Mouse (Mus musculus) heart, adult 9 months (tissue): Measurements from ENCODE around the gene Slc31a1.

Experiments used
- DNase-seq, 2 experiments: peaks; one replicate each; pipeline ENCODE4 v3.0.0; 2022; ENCODE audit warnings: low spot score in 2 of 2

Gene Slc31a1

DNA sequence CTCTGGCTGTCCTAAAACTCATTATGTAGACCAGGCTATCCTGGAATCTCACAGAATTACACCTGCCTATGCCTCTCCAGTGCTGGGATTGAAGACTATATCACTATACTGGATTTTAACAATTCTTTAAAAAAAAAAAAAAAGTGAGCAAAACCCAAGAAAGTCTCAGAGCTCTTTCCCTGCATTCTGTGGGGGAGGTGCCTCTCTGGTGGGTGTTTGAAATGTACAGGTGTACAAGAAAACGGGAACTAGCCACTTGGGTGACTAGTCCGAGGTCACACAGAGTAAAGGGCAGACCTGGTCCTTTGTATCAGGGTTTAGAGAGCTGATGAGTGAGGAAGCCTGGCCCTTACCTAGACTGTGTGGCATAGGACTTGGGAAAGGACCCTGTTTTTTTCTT is 1.9 kb downstream of the Slc31a1 start:
- no peak for DNase-seq

DNA sequence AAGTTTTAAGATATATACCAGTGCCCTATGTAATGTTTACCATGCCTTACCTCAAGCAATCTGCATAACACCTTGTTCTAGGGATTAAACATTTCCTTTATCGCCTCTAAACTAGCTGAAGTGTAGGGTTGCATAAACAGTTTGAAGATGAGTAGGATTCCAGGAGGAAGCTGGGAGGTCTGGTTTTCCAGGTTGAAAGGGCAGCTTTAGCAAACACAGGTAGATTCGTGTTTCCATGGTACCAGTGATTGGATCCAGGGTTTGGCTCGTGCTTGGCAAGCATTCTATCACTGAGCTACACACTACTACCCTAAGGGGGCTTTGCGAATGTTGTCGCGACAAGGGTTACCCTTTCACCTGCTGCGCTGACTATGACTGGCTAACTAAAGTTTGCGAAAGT is 3.8 kb downstream of the Slc31a1 start:
- DNase-seq = no peak

DNA sequence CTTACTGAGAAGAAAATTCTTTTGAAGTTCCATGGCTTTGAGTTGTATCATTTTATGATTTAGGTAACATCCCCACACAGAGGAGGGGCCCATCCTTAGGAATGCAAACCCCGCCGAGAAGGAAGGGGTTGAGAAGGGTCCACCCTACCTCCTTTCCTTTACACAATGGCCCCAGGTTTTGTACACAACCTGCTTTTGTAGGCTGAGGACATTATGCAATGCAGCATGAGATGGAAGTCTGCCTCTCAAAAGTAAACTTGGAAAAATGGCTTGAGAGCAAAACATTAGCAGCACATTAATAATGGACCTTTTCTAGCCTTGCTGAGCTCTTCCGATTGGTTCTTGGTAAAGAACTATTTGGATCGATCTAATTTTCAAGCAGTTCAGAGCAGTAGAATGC is 5.8 kb downstream of the Slc31a1 start:
- no peak for DNase-seq

DNA sequence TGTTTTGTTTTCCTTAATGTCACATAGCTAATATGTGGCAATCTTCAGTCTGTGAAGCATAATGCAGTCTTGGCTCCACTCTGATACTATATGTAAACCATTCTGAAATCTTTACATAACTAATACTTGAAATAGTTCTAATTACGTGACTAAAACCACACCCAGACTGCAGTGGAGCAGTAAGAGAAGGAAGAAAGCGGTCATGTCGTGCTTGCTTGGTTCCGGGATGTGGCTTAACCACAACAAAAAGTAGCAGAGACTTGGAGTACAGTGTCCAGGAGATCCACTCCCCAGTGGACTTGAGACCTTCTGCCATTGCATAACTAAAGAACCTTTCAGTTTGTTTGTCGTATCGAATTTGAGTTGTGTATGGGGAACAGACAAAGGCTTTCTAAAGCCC is 7.1 kb downstream of the Slc31a1 start:
- no peak for DNase-seq

DNA sequence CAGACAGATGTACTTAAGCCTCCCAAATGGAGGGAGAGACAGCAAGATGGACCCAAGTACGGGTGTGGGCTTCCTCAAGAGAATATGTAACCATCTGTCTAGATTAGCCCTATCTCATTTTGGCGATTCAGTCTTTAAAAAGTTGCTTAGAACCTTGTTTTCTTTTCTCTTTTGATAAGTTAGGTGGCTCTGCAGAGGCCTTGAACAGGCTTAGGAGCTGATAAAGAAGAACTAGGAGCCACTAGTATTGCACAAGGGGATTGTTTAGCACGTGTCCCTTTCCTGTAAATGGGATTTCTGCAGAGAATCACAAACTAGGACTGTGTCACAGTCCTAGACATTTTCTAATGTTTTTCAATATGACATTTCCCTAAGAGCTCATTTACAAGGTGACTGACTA is 8.6 kb downstream of the Slc31a1 start:
- DNase-seq = no peak

DNA sequence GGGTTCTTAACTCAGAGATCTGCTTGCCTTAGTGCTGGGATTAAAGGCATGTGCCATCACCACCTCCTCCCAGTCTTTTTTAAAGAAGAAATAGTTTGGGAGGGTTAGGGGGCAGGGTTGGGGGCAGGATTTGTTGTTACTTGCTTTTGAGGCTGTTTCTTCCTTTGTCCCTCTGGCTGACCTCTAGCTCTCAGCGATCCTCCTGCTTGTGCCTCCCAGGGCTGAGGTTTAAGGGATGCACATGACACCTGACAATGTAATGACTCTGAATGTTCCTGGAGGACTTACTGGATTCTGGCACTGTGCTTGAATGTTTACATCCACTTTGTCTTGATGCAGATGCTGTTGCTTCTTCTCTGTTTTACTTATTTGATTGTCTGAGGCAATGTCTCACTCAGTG is 11.9 kb downstream of the Slc31a1 start:
- no peak for DNase-seq

DNA sequence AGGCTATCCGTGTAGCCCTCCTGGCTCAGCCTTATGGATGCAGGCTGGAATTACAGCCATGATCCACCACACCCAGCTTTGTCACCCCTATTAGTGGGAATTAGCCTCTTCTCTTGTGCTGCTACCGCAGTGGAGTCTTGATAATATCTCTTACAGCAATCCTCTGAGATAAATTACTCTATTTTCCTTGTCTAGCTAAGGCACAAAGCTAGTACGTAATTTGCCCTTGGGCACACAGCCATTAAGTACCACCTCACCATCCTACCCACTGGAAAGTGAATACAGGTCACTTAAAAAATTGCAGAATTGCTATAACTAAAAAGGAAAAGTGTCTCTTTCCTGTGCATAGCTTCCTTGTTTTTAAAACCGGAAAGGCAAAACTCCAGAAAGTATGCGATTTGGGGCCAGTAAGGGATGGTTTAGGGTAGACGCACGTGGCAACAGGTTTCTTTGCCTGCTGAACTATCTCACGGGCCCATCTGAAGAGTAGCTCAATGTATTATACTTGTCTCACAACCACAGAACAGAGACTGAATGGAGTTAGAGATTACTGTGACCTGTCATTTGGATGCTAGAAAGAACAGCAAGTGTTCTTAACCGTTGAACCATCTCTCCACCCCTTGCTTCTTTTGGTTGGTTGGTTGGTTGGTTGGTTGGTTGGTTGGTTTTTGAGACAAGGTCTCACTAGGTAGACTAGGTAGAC is 12.4 kb downstream of the Slc31a1 start:
- no peak for DNase-seq

DNA sequence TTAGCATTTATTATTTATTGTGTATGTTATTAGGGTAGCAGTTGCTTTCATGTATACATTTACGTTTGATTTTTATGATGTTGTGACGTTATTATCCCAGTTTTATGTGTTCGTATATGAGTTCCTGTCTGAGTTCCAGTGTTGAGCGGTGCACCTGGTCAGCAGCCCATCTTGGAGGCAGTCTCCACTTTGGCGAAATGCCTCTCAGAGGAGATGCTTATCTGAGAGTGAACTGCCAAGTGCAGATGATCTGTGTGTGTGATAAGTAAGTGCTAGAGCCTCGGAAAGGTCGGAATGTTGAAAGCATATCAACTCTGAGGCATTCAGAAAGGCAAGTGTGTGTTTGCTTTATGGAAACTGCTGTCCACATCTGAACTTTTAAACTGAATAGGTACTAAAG is 13.1 kb downstream of the Slc31a1 start:
- DNase-seq = no peak

DNA sequence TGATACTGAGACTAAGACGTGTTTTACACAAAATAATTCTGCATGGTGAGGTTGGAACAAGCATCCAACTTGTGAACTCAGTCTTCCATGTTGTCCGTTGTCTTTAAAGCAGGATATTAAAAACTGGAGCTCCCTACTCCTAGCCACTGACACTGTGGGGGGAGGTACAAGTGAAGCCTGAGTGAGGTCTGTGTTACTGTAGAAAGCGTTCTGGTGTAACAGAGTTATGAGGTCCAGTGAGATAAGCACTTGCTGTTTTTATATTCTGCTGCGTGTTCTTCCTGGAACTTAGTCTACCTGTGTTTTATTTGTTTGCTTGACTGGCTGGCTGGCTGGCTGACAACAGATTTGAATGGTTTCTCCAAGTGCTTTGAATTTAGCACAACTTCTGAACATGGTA is 13.8 kb downstream of the Slc31a1 start:
- DNase-seq = no peak

DNA sequence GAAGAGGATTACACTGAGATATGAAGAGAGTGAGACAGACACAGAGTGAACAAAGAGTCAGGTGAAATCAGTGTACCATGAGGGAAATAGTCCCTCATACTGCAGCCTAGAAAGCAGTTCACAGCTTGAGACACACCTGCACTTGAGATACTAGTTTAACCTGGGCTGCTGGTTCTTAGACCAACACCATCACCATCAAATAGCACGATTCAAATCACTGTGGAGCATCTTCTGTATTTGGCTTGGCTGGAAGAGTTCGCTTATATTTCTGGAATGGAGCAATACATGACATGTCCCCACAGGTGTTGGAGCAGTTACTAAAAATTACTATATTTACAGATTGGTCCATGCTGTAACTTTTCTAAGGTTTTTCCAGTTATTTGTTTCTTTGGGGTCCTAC is 15.6 kb downstream of the Slc31a1 start:
- DNase-seq = no peak

DNA sequence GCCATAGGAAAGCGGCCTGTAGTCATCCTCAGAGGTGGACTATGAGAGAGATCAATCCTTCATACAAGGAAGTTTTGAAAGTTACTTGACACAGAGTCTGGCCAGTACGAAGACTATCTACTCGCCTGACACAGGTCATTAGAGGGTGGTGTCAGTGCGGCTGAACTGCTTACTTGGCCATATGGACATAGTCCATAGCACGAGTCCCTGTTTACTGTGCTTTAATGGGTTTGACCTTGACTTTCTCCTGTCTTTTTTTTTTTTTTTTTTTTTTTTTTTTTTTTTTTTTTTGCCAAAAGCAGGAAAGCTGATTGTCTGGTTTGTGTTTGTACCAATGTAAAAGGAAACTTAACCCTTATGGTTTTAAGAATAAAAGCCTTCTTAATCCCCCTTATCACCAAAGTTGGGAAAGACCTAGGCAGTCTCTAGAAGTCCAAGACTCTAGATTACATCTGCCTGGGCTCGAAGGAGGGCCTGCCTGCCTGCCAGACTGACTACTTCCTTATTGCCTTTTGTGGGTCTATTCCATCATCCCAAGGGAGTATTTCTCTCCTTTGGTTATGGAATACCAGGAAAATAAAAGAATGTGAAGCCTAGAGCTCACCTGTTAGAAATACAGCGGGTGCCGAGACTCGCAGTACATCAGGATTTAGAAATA is 19.3 kb downstream of the Slc31a1 start:
- no peak for DNase-seq

DNA sequence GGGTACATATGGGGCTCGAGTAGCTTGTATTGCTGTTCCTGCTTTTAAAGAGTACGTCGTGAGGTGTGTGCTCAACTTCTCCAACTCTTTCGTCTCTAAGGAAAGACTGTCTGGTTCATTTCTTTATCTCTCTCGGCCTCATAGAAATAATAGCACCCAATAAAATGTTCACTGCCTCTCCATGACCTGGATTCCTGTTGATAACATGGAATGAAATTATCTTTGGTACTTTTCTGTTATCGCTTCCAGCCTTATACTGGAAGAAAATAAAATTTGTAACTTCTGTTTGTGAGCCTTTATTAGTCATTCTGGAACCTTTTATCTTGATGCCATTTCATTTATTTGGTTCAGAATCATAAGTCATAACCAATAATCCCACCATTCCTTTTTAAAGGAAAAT is 22.7 kb downstream of the Slc31a1 start:
- DNase-seq = no peak

DNA sequence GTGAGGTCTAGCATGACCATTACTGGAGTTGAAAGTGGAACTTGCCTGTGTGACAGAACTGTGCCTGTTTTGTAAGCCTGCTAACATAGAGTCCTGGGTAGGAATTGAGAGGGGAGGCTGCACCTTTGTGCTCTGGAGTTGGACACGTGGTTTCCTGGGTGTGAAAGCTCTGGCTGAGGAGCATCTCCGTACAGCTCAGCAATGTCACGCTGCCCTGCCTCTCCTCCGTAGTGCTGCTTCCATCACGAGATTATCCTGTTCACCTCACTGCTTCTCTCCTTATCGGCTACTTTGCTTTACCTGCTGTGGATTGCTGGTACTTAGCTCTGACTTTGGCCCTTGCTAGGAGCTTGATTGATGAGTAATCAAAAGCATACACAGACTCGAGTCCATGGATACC is 23.2 kb downstream of the Slc31a1 start:
- DNase-seq = no peak

DNA sequence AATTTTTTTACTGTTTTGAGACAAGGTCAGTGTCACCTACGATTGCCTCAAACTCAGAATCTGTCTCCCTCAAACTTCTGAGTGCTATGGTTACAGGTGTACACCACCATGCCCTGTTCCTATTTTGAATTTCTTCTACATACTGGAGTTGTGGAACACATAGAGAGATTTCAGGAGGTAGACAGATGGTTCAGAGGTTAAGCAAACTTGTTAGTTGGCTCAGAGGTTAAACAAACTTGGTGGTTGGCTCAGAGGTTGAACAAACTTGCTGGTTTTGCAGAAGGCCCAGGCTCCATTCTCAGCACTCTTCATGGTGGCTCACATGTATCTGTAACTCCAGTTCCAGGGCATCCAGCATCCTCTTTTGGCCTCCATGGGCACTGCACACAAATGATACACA is 23.6 kb downstream of the Slc31a1 start:
- DNase-seq = no peak

DNA sequence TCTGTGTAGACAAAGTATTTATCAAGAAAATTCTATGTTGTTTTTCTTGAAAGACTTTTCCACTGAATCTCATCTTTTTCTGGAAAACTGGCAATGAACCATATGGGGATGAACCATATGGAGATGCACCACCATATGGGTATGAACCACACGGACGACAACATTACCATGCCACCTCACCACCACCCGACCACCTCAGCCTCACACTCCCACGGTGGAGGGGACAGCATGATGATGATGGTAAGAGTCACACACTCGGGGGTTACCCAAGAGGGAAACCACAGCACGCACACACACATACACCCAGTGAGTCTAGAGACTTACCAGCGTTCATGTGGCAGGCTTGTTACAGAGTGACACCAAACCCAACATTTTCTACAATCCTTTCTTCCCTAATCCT is 24.9 kb downstream of the Slc31a1 start:
- DNase-seq = no peak

DNA sequence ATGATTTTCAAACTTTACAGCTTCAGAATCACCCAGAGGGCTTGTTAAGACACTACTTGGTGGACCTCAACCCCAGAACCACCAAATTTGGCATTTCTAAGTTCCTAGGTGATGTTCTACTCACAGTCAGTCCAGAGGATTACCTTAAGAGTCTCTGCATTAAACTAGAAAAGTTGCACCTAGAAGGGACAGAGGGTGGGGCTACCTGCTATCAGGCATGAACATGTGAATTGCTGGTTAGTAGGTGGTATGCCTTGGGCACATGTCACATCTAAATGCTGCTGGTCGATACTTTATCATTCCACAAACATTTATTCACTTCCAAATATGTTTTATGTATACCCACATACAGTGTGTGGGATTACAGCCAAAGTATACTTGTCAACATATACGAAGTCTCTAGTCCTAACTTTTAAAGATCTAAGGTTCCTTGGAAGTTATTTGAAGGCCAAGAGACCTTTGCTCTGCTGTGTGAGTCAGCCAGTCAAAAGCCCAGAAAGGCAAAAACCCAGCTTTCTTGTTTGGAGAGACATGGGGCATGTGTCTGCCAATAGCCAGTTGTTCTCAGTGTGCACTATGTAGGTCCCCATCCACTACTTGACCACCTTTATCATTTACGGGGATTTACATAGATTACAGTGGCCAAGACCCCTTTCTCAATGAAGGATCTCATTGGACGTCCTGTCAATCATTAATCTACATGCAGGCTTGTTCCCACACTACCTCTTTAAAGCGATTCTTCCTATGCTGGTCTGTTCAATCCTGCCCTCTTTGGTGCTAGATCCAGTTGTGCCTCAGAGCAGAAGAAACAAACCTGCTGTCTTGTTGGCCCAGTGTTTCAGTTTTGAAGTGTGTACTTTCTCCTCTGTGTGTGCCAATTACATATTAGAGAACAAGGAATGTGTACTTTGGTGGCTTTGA is 29.3 kb downstream of the Slc31a1 start:
- DNase-seq = no peak

DNA sequence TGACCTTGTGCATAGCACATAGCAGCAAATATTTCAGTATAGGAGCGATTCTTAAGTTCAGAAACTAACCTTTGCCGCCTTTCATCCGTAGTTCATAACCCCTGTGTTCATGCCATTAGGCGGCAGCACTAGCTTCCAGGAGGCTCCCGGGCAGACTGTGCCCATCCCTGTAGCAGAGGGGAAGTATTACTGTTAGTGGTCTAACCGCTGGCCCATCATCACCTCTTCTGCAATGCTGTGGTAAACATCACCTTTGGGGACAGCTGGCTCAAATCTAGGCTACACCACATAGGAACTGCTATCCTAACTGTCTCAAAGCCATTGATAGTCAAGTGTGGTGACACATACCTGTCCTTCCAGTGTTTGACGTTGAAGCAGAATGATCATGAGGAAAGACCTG is 31.4 kb downstream of the Slc31a1 start:
- no peak for DNase-seq

DNA sequence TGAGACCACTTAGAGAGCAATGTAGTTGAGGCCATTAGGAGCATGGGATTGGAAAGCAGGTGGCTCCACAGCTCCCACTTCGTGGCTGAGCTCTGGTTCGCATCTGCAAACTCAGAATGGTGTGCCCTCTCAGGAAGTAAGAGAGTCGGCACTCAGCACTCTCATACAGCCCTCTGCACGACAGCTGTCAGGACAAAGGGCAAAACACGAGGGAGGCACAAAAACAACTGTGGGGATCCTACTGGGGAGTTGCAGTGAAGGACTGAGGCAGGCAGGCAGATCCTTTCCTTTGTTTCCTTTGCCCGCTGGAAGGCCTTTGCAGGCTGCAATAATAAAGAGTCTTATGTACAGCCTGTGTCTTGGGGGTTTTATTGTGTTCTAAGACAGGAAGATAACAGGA is 32.9 kb downstream of the Slc31a1 start:
- DNase-seq = no peak

DNA sequence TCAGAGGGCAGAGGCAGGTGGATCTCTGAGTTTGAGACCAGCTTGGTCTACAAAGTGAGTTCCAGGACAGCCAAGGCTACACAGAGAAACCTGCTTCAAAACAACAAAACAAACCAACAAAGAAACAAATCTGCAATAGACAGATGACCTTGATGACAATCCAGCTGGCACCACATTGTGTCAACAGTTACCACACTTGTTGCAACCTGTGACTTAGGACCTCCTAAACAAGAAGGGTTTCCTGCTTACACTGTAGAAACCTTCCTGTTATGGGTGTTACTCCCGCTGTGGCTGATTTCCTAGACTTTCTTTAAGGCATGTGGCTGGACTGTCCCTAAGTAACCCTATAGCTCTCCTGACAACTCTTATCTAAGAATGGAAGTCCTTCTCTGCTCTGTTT is 35.3 kb downstream of the Slc31a1 start:
- no peak for DNase-seq

DNA sequence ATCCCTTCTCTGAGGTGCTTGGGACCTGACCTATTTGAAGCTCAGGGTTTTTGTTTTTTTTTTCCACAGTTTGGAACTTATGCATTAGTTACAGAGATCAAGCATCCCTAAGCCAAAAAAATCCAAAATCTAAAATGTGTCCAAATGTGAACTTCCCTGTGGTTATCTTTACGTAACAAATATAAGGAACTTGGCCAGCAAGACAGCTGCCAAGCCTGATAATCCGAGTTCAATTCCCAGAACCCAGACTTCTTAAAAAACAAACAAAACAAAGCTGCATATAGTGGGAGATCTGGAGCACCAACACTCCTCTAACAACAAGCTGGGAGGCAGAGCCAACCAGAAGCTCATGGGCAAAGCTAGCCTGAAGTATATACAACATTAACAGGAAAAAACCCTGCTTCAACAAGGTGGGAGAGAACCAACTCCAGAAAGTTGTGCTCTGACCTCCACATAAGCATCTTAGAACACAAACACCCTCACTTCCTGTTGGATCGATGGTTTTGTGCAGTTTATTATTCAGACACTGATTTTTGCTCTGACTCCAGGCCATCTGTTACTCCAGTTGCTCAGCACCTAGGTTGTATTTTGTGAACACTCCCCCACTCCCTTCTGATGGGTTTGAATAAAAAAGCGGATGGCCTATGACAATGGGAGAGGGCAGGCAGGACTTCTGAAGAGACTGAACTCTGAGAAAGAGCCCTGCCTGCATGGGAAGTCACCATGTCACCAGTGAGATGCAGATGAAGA is 37.3 kb downstream of the Slc31a1 start:
- DNase-seq = no peak

DNA sequence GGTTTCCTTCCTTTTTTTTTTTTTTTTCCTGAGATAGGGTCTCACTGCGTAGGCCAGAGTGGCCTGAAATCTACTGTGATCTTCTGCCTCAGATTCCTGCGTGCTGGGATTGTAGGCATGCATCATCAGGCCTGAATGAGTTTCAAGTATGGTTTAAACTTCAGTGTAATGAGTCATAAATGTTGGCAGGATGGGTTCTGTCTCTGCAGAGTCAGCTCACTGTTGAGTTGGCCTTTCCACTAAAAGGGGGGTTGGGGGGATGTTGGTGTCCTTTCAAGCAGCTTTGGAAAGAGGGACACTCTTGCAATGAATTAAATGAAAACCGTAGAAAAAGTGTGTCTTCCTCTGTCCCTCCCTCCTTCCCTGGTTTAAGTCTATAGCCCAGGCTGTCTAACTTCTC is 38.4 kb downstream of the Slc31a1 start:
- DNase-seq = peak; percentile 9 to 33

DNA sequence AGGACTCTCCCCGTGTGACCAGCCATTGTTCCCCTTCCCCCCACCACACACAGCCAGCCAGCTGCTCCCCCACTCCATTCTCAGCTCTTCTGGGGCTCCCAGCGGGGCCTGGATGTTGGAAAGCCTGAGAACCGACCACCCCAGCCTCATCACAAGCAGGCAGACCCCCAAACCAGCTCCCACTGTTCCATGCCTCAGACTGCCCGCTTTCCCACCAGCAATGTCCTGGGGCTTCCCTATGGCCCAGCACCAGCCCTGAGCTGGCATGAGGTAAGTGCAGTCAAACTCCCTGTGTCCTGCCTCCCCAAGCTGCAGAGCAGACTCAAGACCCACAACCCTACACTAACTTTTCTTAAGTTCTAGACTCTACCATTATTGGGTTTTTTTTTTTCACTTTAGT is 45.6 kb downstream of the Slc31a1 start:
- no peak for DNase-seq
